Mouse (Mus musculus) granulocyte monocyte progenitor cell, adult 5-6 weeks (primary cell): Measurements from ENCODE around the gene Kdsr. TPM values are rescaled to one million over a fixed set of nuclear protein-coding genes. Genes with fewer than 3 reads are reported as not detected.

Experiments used
- ATAC-seq: replicated peaks from 2 replicates; pipeline ENCODE4 v1.8.0; 2016; ENCODE audit warnings: mild to moderate bottlenecking, moderate TSS enrichment, inconsistent platforms; ENCODE audit not compliant: poor library complexity, severe bottlenecking
- total RNA-seq, 2 experiments: library from RNA; stranded (forward) in 1 of 2; stranded (reverse) in 1 of 2; fragments of 200-712, 200-1000 nt in 1 of 2; fragments of >200 nt in 1 of 2; fragmentation: Nextera tagmentation in 1 of 2; gene quantifications; 2 replicates each; pipeline ENCODE4 v1.2.3; 2014 to 2017

Kdsr gene
- total RNA-seq (2014; fragmentation: Nextera tagmentation) (11.3 and 20.9 TPM in 2 replicates), total RNA-seq (2017) (30.0 and 33.9 TPM in 2 replicates)

- peak; percentile 90 for ATAC-seq
Measured at GRCm38 (mm10) chr1:106759572-106760435, at the start of gene Kdsr. TSS of gene Kdsr (minus strand) at chr1:106759727.

- ATAC-seq: no peak
Measured at GRCm38 (mm10) chr1:106799931-106800330, 40.4 kb upstream of the Kdsr start.

GRCm38 (mm10) chr1:106799406-106799805 lies 39.9 kb upstream of the Kdsr start:
- no peak for ATAC-seq

- ATAC-seq: no peak
Measured at GRCm38 (mm10) chr1:106796987-106797779, 37.7 kb upstream of the Kdsr start.

GRCm38 (mm10) chr1:106796542-106796924 lies 37.0 kb upstream of the Kdsr start, which contains the start of gene Vps4b:
TSS of gene Vps4b (minus strand) at chr1:106796728.
- ATAC-seq: peak; percentile 93

GRCm38 (mm10) chr1:106795634-106796541 lies 36.4 kb upstream of the Kdsr start:
- ATAC-seq: peak; percentile 58

GRCm38 (mm10) chr1:106774896-106775295 lies 15.4 kb upstream of the Kdsr start:
- ATAC-seq: no peak

GRCm38 (mm10) chr1:106774092-106774491 lies 14.6 kb upstream of the Kdsr start:
- ATAC-seq: no peak

- ATAC-seq: no peak
Measured at GRCm38 (mm10) chr1:106768773-106769172, 9.2 kb upstream of the Kdsr start.

- no peak for ATAC-seq
Measured at GRCm38 (mm10) chr1:106765771-106766170, 6.2 kb upstream of the Kdsr start.

- ATAC-seq: no peak
Measured at GRCm38 (mm10) chr1:106764846-106765245, 5.3 kb upstream of the Kdsr start.

- no peak for ATAC-seq
Measured at GRCm38 (mm10) chr1:106764281-106764680, 4.8 kb upstream of the Kdsr start.

- ATAC-seq: no peak
Measured at GRCm38 (mm10) chr1:106760750-106761149, 1.2 kb upstream of the Kdsr start.

GRCm38 (mm10) chr1:106758734-106759571 lies 574 bp downstream of the Kdsr start:
- peak; percentile 50 for ATAC-seq

GRCm38 (mm10) chr1:106756633-106757032 lies 2.9 kb downstream of the Kdsr start:
- ATAC-seq: no peak

- peak; percentile 69 for ATAC-seq
Measured at GRCm38 (mm10) chr1:106752013-106752412, 7.5 kb downstream of the Kdsr start.

GRCm38 (mm10) chr1:106750656-106751055 lies 8.9 kb downstream of the Kdsr start:
- ATAC-seq: no peak

GRCm38 (mm10) chr1:106748555-106749315 lies 10.8 kb downstream of the Kdsr start:
- peak; percentile 68 for ATAC-seq
